Mouse (Mus musculus): ENCODE data around the gene Rtn4r. TPM values are rescaled to one million over a fixed set of nuclear protein-coding genes. Genes with fewer than 3 reads are reported as not detected.

Gene Rtn4r
- total RNA-seq (2023): not detected

GRCm38 (mm10) chr16:18127241-18127861, at the start of gene Rtn4r:
Gene Rtn4r (plus strand): TSS chr16:18127642.

Other genes starting within 250 kb of the Rtn4r start
- 5.4 TPM for gene Gm20518, start 236.0 kb upstream of the Rtn4r start, total RNA-seq (2023)
- not detected for gene Tssk1, start 233.4 kb upstream of the Rtn4r start, total RNA-seq (2023)
- 59.0 TPM for gene Dgcr2, start 229.1 kb upstream of the Rtn4r start, total RNA-seq (2023)
- not detected for gene Tssk2, start 229.0 kb upstream of the Rtn4r start, total RNA-seq (2023)
- gene Ess2, start 216.3 kb upstream of the Rtn4r start, total RNA-seq (2023): 69.0 TPM
- gene Gsc2, start 212.6 kb upstream of the Rtn4r start, total RNA-seq (2023): not detected
- 16.6 TPM for gene Slc25a1, start 199.4 kb upstream of the Rtn4r start, total RNA-seq (2023)
- not detected for gene Vpreb2, start 147.2 kb upstream of the Rtn4r start, total RNA-seq (2023)
- 6.4 TPM for gene Dgcr6, start 74.8 kb upstream of the Rtn4r start, total RNA-seq (2023)
- 3.5 TPM for gene Prodh, start 37.4 kb upstream of the Rtn4r start, total RNA-seq (2023)
- gene Ccdc188, start 90.2 kb downstream of the Rtn4r start, total RNA-seq (2023): not detected
- 36.7 TPM for gene Zdhhc8, start 107.5 kb downstream of the Rtn4r start, total RNA-seq (2023)
- 96.3 TPM for gene Trmt2a, start 121.0 kb downstream of the Rtn4r start, total RNA-seq (2023)
- gene Ranbp1, start 121.1 kb downstream of the Rtn4r start, total RNA-seq (2023): 101 TPM
- not detected for gene Gm49776, start 130.7 kb downstream of the Rtn4r start, total RNA-seq (2023)
- 48.8 TPM for gene Dgcr8, start 161.6 kb downstream of the Rtn4r start, total RNA-seq (2023)
- gene Tango2, start 220.5 kb downstream of the Rtn4r start, total RNA-seq (2023): 47.6 TPM
- 3.8 TPM for gene Arvcf, start 220.5 kb downstream of the Rtn4r start, total RNA-seq (2023)